Comparison of ENCODE assay signal across 24 mouse cellular contexts in genomic region chr11:104003952-104004351, GRCm38 (mm10).
"Had no signal": no experiment of that assay in that cellular context is flagged by ENCODE, and none has a peak within 500 bp of the region (broad histone marks: within the 10 kb centered on the region; RNA-seq: fewer than 3 reads in every experiment).

No protein-coding gene starts in this region.

- DNase-seq: gastrocnemius, postnatal 14 days; gastrocnemius, postnatal 36 days; heart, adult 11 months; heart, adult 2 months; heart, postnatal 14 days; heart, postnatal 36 days; kidney, adult 18-20 months; kidney, adult 8-10 months; kidney, postnatal 10 days; kidney, postnatal 25 days; kidney, postnatal 4 days; liver had no signal

- H3K4me3 ChIP-seq: heart, adult 2 months; heart, embryonic 13.5 days; heart, embryonic 15.5 days; intestine, embryonic 15.5 days; layer of hippocampus, adult 2 months; limb, embryonic 10.5 days; limb, embryonic 12.5 days had no signal

- ATAC-seq: hindbrain, embryonic 16.5 days; inflammation-experienced regulatory T-cells, adult 6 months; intestine, embryonic 15.5 days; intestine, postnatal 0 days had no signal

- H3K4me2 ChIP-seq: heart, embryonic 11.5 days; heart, embryonic 13.5 days; heart, embryonic 15.5 days; hindbrain, embryonic 14.5 days; intestine, embryonic 15.5 days; limb, embryonic 12.5 days; liver, embryonic 11.5 days had no signal

- H3K4me1 ChIP-seq: heart, embryonic 13.5 days; heart, embryonic 15.5 days; intestine, embryonic 15.5 days; limb, embryonic 10.5 days; limb, embryonic 12.5 days had no signal

- H3K27ac ChIP-seq: heart, adult 2 months; heart, embryonic 13.5 days; heart, embryonic 15.5 days; hindbrain, embryonic 14.5 days; intestine, embryonic 15.5 days; layer of hippocampus, adult 2 months; limb, embryonic 10.5 days; limb, embryonic 12.5 days had no signal

- H3K27me3 ChIP-seq: heart, embryonic 15.5 days; intestine, embryonic 15.5 days; limb, embryonic 12.5 days had no signal

- H3K36me3 ChIP-seq: heart, embryonic 13.5 days; heart, embryonic 15.5 days; intestine, embryonic 15.5 days; limb, embryonic 10.5 days; limb, embryonic 12.5 days had no signal

- H3K9me3 ChIP-seq: heart, embryonic 13.5 days; heart, embryonic 15.5 days; intestine, embryonic 15.5 days; limb, embryonic 10.5 days; limb, embryonic 12.5 days had no signal

- H3K9ac ChIP-seq: heart, embryonic 13.5 days; heart, embryonic 15.5 days; hindbrain, embryonic 14.5 days; intestine, embryonic 15.5 days; limb, embryonic 12.5 days had no signal
